Mouse (Mus musculus) spleen, adult 2 months (tissue): ENCODE data around the gene Polr2i.

Source experiments
- CTCF ChIP-seq: fragments of 200-500 bp; IDR thresholded peaks from 2 replicates; pipeline ENCODE4 v1.5.1; 2011; ENCODE audit warnings: mild to moderate bottlenecking, inconsistent platforms; ENCODE audit not compliant: insufficient read depth, insufficient read length, insufficient replicate concordance; ENCODE audit errors: extremely low read depth
- POLR2A ChIP-seq: fragments of 200-500 bp; IDR thresholded peaks from 2 replicates; pipeline ENCODE4 v1.6.1; 2011; ENCODE audit warnings: low read depth, low read length, inconsistent platforms

- TF ChIP-seq CTCF (no peak), POLR2A (no peak)
Measured at GRCm38 (mm10) chr7:30222205-30222604, 9.5 kb upstream of the Polr2i start.
